ENCODE assay signal across 34 mouse cellular contexts in the genomic region with DNA sequence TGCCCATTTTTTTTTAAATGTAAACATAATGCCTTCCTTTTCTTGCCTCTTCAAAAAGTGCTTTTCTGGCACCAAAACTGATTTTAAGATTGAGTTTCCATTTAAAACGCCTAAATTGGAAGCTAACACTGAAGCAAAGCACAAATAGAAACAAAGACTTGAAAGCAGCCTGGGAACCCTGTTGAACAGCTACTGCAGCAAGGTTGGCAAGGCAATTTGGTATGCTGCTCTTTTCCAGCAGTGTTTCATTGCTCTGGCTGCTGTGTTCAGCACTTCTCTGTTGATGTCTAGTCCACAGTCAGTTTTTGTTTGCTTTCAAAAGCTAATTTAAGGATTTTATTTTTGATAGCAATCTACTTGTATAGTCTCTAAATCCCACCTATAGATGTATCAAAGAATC. TPM values are rescaled to one million over a fixed set of nuclear protein-coding genes. Genes with fewer than 3 reads are reported as not detected.
DNase-seq lines count a peak whose midpoint lies in the region; ATAC-seq and TF ChIP-seq lines count a peak whose summit lies in the region.
"Had no signal": no experiment of that assay in that cellular context is flagged by ENCODE, and none has a peak within 500 bp of the region (broad histone marks: within the 10 kb centered on the region; RNA-seq: fewer than 3 reads in every experiment).

No protein-coding gene starts in this region.

- no peaks in the 10 kb centered on the region for H3K27me3 ChIP-seq in midbrain, postnatal 0 days (ENCODE audit: insufficient read depth, low read length)
- H3K27me3 ChIP-seq in midbrain, embryonic 13.5 days = no peaks in the 10 kb centered on the region
- H3K27me3 ChIP-seq: embryonic facial prominence, embryonic 12.5 days; embryonic facial prominence, embryonic 15.5 days; heart, embryonic 13.5 days; hindbrain, embryonic 13.5 days had no signal

- TF ChIP-seq CTCF in midbrain, postnatal 0 days (IDR thresholded peaks at IDR 0.05) = no peak
- TF ChIP-seq CTCF in brain, embryonic 14.5 days (IDR thresholded peaks at IDR 0.05; ENCODE audit: borderline replicate concordance, extremely low read depth, insufficient read depth, insufficient read length) = no peak

- no peak overlapping the region for H3K4me3 ChIP-seq in midbrain, postnatal 0 days (ENCODE audit: low read depth, low read length)
- H3K4me3 ChIP-seq in midbrain, embryonic 13.5 days (replicated peaks) = no peak overlapping the region
- H3K4me3 ChIP-seq: embryonic facial prominence, embryonic 12.5 days; embryonic facial prominence, embryonic 15.5 days; heart, adult 2 months; heart, embryonic 10.5 days; heart, embryonic 13.5 days; hindbrain, embryonic 13.5 days had no signal

- H3K27ac ChIP-seq in midbrain, postnatal 0 days (ENCODE audit: low read depth, low read length) = no peak overlapping the region
- no peak overlapping the region for H3K27ac ChIP-seq in midbrain, embryonic 13.5 days
- H3K27ac ChIP-seq: embryonic facial prominence, embryonic 12.5 days; embryonic facial prominence, embryonic 15.5 days; heart, adult 2 months; heart, embryonic 10.5 days; heart, embryonic 13.5 days; hindbrain, embryonic 13.5 days had no signal

- H3K4me1 ChIP-seq in midbrain, postnatal 0 days (ENCODE audit: insufficient read depth, low read length) = no peaks in the 10 kb centered on the region
- H3K4me1 ChIP-seq in midbrain, embryonic 13.5 days (replicated peaks) = no peaks in the 10 kb centered on the region
- H3K4me1 ChIP-seq: embryonic facial prominence, embryonic 12.5 days; embryonic facial prominence, embryonic 15.5 days; heart, embryonic 10.5 days; heart, embryonic 13.5 days; hindbrain, embryonic 13.5 days had no signal

- no peaks in the 10 kb centered on the region for H3K9me3 ChIP-seq in midbrain, postnatal 0 days (ENCODE audit: low read length)
- no peaks in the 10 kb centered on the region for H3K9me3 ChIP-seq in midbrain, embryonic 13.5 days
- H3K9me3 ChIP-seq: embryonic facial prominence, embryonic 12.5 days; embryonic facial prominence, embryonic 15.5 days; heart, embryonic 10.5 days; heart, embryonic 13.5 days; hindbrain, embryonic 13.5 days had no signal

- peak; percentile 78 for ATAC-seq in frontal cortex, adult (ENCODE audit: low TSS enrichment)
- no peak for ATAC-seq in midbrain, postnatal 0 days (ENCODE audit: low FRiP score)
- ATAC-seq in midbrain, embryonic 13.5 days = no peak
- ATAC-seq: CD4-positive, CD25-positive, alpha-beta regulatory T cell, adult 4 months; hindbrain, embryonic 16.5 days; inflammation-experienced regulatory T-cells, adult 6 months; intestine, embryonic 16.5 days had no signal

- no peak overlapping the region for H3K9ac ChIP-seq in midbrain, postnatal 0 days (replicated peaks; ENCODE audit: low read length, poor library complexity, severe bottlenecking)
- no peak overlapping the region for H3K9ac ChIP-seq in midbrain, embryonic 13.5 days (replicated peaks)
- H3K9ac ChIP-seq: embryonic facial prominence, embryonic 12.5 days; embryonic facial prominence, embryonic 15.5 days; heart, embryonic 13.5 days; hindbrain, embryonic 13.5 days had no signal

- no peak for TF ChIP-seq POLR2A in brain, embryonic 14.5 days (IDR thresholded peaks at IDR 0.05; ENCODE audit: borderline replicate concordance, extremely low read depth, insufficient read depth, insufficient read length, poor library complexity, severe bottlenecking)

- no peaks in the 10 kb centered on the region for H3K36me3 ChIP-seq in midbrain, postnatal 0 days (ENCODE audit: insufficient read depth, low read length)
- no peaks in the 10 kb centered on the region for H3K36me3 ChIP-seq in midbrain, embryonic 13.5 days
- H3K36me3 ChIP-seq: embryonic facial prominence, embryonic 12.5 days; embryonic facial prominence, embryonic 15.5 days; heart, embryonic 10.5 days; heart, embryonic 13.5 days; hindbrain, embryonic 13.5 days had no signal

- no peak for DNase-seq in frontal cortex, postnatal 10 days (ENCODE audit: low spot score in 2 of 2)
- peak; percentile 22 for DNase-seq in midbrain, postnatal 0 days (ENCODE audit: low spot score)
- peak; percentile 22 for DNase-seq in brain, adult 2 months (ENCODE audit: low read depth, low spot score)
- peak; percentile 13 for DNase-seq in brain, embryonic 14.5 days (ENCODE audit: low read depth)
- DNase-seq in lung, adult 18-20 months = no peak
- DNase-seq: adrenal gland, adult 8-10 months; adrenal gland, postnatal 25 days; cerebellum, adult 11 months; cerebellum, adult 2 months; cerebellum, adult 9-11 months; cerebellum, postnatal 25 days; gastrocnemius, postnatal 10 days; gastrocnemius, postnatal 36 days; heart, adult 2 months; heart, postnatal 14 days; heart, postnatal 4 days; kidney, adult 18-20 months had no signal

- WGBS in midbrain, postnatal 0 days = 32% methylated on average over 1 of the region's 1 CpGs
- WGBS in midbrain, embryonic 13.5 days = 52% methylated on average over 1 of the region's 1 CpGs

- no peak overlapping the region for H3K4me2 ChIP-seq in midbrain, postnatal 0 days (ENCODE audit: low read depth, low read length, poor library complexity, severe bottlenecking)
- H3K4me2 ChIP-seq in midbrain, embryonic 13.5 days (replicated peaks) = no peak overlapping the region
- H3K4me2 ChIP-seq: embryonic facial prominence, embryonic 12.5 days; embryonic facial prominence, embryonic 15.5 days; heart, embryonic 13.5 days; hindbrain, embryonic 13.5 days had no signal

RNA-seq across cellular contexts. Expression of a gene that starts 8.5 kb away (rescaled TPM):
- not detected in 2 replicates for total RNA-seq in midbrain, postnatal 0 days (2014; rRNA removed)
- polyA plus RNA-seq in midbrain, postnatal 0 days (2015; fragmentation: Nextera tagmentation; extraction: Ambion mirVana) = not detected in 2 replicates
- not detected in 2 replicates for polyA plus RNA-seq in midbrain, embryonic 13.5 days (2015; fragmentation: Nextera tagmentation; extraction: Ambion mirVana)
- not detected in 2 replicates for polyA plus RNA-seq in brain, embryonic 14.5 days (2012; rRNA removed)
- total RNA-seq: adrenal gland, adult 8-10 months; adrenal gland, postnatal 25 days; common myeloid progenitor, adult 5-6 weeks; gastrocnemius, adult 18-20 months; gastrocnemius, postnatal 10 days; gastrocnemius, postnatal 36 days; granulocyte monocyte progenitor cell, adult 5-6 weeks; heart, adult 2 months; heart, postnatal 14 days; heart, postnatal 4 days; MEL had no signal
- polyA plus RNA-seq: CD4-positive, CD25-positive, alpha-beta regulatory T cell, adult 4 months; cerebellum, adult 2 months; embryonic facial prominence, embryonic 12.5 days; embryonic facial prominence, embryonic 15.5 days; forebrain, embryonic 11.5 days; heart, adult 2 months; heart, embryonic 10.5 days; heart, embryonic 13.5 days; heart, embryonic 16.5 days; hindbrain, embryonic 13.5 days; hindbrain, embryonic 16.5 days; inflammation-experienced regulatory T-cells, adult 6 months; intestine, embryonic 16.5 days had no signal

Comparison
In these comparisons a context has a peak if more than half of its experiments do, and no peak if none do; other contexts are left out.
1. DNase-seq: peak in midbrain, postnatal 0 days (single experiment), brain, adult 2 months (single experiment) and brain, embryonic 14.5 days (single experiment); none in frontal cortex, postnatal 10 days (0 of 2) and lung, adult 18-20 months (0 of 2).